Mouse (Mus musculus) layer of hippocampus, postnatal 25 days (tissue): Measurements from ENCODE around the gene Sae1. TPM values are rescaled to one million over a fixed set of nuclear protein-coding genes. Genes with fewer than 3 reads are reported as not detected.

Experiments used
- DNase-seq, 2 experiments: peaks; one replicate each; pipeline ENCODE4 v3.0.0; 2022; ENCODE audit warnings: mixed read lengths in 2 of 2, low spot score in 1 of 2; ENCODE audit errors: extremely low spot score in 1 of 2
- total RNA-seq, 2 experiments: library from RNA; stranded (reverse); gene quantifications; 2 replicates each; pipeline ENCODE4 v1.2.3; 2021

Sae1 gene
- 100 to 1,000 TPM in 1 of 2 experiments, 10 to 100 TPM in 1; 90.9 to 105 TPM for total RNA-seq

DNA sequence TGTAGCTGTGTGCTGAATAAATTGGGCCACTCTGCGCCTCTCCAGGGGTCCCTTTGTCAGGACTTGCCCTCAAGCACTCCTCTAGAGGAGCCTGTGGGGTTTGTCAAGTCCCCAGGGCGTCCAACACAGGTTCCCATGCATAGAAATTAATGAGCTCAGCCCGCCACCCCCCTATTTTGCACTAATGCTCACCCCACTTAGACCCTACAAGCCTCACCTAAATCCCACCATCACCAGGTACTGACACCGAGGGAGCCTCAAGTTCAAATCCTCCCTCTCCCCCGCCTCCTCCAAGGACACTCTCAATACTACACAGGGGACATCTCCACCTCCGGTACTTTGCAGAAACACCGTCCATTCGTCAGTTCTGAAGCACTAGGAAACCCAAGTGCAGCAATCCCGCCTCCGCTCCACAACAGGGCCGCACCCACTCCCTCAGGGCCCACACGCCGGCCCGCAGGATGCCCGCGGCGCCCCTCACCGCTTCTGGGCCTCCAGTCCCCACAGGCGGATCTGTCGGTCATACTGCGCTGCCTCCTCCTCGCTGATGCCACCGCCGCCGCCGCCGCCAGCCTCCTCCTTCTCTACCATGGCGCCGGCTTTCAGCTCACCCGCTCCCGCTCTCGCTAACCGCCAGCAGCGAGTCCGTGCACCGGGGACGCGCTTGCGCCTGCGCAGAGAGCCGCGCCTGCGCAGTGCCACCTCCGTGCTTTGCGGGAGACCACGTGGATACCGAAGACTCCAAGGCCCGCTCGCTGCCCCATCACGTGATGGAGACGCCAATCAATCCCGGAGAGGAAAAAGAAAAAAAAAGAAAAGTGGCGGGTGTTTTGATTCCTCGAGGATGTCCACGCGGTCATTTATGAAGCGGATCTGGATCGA, at the start of gene Sae1:
TSS of gene Sae1 (minus strand) at position 647 of the 882 bp plus-strand sequence.
- peak; percentile 90 to 93 for DNase-seq

GRCm38 (mm10) chr7:16435088-16435487, 47.5 kb upstream of the Sae1 start:
- DNase-seq: no peak

DNA sequence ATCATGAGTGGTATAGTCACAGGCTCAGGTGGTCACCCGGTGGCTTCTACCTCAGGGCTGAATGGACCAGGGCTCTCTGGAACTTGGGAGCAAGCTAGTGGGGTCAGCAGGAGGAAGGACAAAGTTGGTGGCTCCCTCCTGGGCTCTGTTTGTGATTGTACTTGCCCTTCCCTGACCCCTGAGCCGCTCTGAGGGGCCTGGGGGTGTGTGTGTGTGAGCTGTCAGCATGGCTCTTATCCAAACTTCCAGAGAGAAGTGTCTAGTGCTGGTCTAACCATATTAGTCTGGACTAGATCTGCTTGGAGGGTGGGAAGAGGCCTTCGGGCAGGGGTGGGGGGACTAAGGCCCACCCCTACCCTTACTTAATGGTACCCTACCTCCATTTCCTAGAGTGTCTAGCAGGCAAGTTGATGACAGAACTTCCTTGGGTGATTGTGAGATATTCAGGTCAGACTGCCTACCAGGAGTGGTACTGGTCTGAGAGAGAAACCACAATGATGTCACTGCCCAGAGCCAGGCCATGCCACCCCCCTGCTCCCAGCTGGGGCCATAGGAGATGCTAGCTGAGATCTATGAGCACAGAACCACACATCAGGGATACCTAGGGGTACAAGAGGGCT, 45.9 kb upstream of the Sae1 start:
- no peak for DNase-seq

DNA sequence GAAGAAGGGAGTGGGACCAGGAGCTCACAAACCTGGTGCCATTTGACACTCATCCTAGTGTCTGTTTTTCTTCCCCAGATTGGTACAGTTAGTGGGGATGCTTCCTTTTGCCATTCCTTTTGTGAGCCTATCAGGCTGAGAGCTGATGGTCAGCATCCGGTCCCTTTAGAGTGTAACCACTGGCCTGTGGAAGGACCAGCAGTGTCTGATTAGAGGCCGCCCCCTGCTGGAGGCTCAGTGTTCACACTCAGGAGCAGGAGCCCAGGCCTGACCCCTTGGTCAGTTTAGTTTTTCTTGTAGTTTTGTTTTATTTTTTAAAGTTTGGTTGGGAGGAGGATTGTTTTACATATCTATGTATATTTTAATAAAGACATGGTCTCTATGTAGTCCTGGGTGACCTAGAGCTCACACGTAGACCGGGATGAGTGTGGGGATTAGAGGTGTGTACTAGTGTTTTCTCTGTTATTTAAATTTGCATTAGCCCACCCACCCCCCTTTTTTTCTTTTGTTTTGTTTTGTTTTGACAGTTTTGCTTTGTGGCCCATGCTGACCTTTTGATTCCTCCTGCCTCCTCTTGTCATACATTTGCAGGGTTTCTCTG, 38.6 kb upstream of the Sae1 start:
- peak; percentile 58 to 78 for DNase-seq

- no peak for DNase-seq
Measured at GRCm38 (mm10) chr7:16425721-16426120, 38.1 kb upstream of the Sae1 start.

- no peak for DNase-seq
Measured at GRCm38 (mm10) chr7:16423731-16424130, 36.1 kb upstream of the Sae1 start.

DNA sequence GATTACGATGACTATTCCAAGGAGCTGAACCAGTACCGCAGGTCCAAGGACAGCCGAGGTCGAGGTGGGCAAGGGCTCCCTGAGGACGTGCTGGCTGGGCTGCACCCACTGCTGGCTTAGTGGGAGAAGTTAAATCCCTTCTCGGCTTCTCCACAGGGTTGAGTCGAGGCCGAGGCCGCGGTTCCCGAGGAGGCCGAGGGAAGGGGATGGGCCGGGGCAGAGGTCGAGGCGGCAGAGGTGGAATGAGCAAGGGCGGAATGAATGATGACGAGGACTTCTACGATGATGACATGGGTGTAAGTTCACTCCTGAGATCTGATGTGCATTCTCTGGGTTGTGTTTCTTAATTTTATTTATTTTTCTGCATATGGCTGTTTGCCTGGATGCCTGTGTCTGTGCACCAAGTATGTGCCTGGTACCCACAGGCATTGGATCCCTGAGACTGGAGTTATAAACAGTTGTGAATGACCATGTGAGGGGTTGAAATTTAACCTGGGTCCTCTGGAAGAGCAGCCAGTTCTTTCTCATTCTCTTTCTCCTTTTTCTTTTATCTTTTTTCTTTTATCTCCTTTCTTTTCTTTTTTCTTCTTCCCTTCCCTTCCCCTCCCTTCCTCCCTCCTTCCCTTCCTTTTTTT, 34.7 kb upstream of the Sae1 start:
- no peak for DNase-seq

DNA sequence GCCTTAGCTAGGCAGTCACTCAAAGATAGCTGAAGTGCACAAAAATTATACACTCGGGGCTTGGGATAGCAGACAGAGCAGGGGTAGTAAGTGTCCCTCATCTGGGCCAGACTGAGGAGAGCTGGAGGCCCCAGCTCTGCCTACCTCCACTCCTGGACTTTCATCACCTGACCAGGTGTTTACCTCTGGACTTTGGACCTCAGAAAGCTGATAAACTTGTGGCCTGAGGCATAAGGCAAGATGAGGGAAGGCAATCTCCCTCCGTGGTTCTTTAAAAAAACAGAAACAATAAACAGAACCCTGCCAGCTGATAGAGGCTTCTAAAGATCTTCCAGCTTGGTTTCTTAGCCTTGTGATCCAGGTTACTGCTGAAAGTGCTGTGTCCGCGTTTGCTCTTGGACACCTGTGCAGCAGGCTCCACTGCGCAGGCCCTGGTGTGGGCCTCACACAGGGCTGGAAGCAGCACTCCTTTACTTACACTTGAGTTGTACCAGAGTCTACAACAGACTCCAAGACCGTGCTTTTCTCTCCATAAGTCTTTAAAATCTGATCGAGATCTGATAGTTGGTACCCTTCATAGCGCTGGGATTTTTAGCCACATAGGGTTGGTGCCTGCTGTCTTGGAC, 33.0 kb upstream of the Sae1 start:
- no peak for DNase-seq

- no peak for DNase-seq
Measured at GRCm38 (mm10) chr7:16418713-16419112, 31.1 kb upstream of the Sae1 start.

- no peak for DNase-seq
Measured at GRCm38 (mm10) chr7:16417141-16417771, 29.6 kb upstream of the Sae1 start.

DNA sequence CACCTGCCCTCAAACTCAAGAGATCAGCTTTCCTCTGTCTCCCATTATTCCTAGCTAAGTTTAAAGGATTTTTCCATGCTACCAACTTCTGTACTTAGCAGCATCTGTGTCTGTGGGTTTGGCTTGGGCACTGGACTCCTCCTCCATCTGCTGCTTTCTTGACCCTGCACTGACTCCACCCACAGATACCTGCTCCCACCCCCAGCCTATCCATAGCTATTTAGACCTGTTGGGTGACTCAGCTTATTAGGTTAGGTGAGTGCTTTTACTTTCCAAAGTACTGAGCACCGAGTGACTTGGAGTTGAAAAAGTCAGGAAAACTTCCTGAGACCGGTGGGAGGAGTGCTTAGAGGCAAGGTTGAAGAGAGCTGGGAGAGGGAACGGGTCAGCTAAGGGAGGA, 27.8 kb upstream of the Sae1 start:
- DNase-seq: no peak

- DNase-seq: no peak
Measured at GRCm38 (mm10) chr7:16412930-16413329, 25.3 kb upstream of the Sae1 start.

DNA sequence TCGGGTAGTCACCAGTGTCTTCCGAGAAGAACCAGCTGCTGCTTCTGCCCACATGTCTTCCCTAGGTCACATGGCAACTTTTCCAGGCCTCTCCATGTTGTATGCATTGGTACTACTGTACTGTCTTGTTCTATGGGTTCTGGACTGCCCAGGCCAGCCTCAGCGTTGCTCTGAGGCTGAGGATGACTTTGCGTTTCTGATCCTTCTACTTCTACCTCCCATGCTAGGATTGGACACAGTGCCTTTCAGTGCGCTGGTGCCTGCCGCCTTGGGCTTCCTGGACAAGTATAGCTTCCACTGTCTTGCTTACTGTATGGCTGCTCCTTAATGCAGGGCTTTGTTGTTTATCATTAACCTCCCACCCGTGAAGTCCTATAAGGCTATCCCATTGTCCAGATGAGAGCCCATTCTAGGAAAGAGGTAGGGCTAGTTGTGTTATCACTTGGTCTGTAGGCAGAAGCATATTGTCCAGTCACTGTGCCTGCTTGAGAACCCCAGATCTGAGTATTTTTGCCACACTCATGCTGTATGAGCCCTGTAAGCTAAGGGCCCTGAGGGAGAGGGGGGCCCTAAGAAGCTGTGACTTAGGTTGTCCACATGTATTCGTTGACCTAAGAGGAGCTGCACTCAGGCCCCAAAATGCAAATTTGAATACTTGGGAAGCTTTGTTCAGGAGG, 24.8 kb upstream of the Sae1 start:
- DNase-seq: no peak

DNA sequence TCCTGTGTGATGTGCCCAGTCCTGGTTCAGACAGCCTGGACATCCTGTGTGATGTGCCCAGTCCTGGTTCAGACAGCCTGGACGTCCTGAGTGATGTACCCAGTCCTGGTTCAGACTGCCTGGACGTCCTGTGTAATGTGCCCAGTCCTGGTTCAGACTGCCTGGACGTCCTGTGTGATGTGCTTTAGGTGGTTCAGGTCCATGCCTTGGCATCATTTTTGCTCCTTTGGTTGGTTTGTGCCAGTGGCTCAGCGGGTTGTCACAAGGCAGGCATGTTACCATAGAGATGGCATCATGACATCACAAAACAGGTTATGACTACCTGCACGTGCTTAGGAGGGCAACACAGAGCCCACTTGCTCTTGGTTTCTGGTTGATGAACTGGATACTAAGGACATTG, 23.5 kb upstream of the Sae1 start:
- DNase-seq: no peak

DNA sequence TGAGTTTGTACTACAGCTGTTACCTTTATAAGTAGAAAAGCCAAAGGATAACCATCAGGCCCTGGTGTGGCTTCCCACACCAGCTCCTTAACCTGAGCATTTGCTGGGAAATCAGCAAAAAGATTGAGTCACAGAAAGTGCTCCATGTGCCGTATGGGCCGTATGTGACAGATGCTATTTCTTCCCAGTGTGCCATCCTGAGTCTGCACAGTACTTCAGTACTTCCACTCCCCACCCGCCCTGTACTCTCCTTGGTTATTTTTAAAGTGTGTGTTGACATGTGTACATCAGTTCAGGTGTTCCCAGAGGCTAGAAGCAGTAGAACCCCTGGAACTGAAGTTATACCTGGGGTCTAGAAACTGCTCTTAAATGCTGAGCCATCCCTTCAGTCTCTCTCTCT, 19.4 kb upstream of the Sae1 start:
- no peak for DNase-seq

DNA sequence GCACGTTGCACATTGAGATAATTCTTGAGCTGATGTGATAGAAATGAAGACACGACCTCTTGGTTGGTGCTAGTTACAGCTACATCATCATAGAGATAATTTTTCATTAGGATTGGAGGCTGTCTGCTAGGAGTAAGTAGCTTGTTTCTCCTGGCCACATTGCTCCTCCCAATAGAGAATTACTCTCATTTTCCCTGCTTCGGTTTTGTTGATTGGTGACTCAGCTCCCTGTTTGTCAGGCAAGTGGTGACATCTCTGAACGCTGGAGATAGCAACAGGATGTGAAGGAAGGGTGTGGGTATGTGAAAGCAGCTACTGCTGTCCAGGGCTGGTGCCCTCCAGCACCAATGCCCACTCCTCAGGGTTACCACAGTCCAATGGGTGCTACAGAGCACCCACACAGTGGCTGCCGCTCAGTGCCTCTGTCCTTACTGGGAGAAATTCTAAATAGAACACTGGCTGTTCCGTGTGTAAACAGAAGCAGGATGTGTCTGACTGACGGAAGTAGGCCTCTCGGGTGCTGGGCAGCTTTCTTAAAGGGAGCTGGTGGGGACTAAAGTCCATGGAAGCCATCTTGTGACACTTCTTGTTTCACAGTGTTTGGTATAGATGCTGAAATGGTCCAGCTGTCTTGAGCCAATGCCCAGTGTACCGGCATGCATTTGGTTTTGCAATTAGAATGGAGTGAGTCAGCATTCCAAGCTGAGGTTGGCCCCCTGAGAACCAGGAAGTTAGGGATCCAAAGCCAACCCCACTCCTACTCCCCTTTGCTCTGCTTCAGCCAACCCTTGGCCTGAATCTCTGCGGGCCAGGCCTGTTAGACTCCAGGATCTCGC, 18.1 kb upstream of the Sae1 start:
- peak in 1 of 2 experiments; percentile 40 for DNase-seq

GRCm38 (mm10) chr7:16405073-16405455, 17.5 kb upstream of the Sae1 start:
- no peak for DNase-seq

GRCm38 (mm10) chr7:16404315-16405072, 16.9 kb upstream of the Sae1 start:
- DNase-seq: no peak
